Mouse (Mus musculus): ENCODE data around the gene Lmo7.

The Lmo7 gene

GRCm38 (mm10) chr14:101951107-101951506 is 221.3 kb downstream of the Lmo7 start:
- DNase-seq = peak; percentile 15

DNA sequence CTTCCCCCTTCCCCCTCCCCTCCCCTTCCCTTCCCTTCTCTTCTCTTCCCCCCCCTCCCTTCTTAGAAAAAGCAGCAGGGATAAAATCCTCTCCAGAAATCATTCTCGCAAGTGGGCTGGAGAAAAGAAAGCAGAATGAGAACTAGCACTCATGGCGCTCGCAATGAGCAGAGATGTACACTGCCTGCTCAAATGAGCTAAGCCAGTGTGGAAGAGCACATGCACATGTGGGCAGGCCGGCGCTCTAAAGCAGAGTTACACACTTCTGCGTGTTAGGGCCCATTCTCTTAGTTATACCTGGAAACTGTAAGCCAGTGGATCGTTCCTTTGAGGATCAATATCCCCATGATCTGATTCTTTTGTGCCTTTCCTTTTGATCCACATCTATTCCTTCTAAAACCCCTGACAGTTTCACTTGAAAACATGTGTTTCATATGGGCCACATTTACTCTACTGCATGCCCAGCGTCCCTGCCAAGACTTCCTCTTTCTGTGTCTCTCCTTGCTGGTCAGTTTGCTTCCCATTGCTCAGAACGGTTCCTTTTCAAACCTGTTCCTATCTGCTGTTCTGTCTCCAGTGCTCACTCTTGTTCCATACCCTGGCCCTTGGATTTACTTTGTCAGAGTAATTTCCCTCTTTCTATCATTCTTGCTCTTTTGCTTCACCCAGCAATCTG is 224.2 kb downstream of the Lmo7 start:
- no peak for DNase-seq

DNA sequence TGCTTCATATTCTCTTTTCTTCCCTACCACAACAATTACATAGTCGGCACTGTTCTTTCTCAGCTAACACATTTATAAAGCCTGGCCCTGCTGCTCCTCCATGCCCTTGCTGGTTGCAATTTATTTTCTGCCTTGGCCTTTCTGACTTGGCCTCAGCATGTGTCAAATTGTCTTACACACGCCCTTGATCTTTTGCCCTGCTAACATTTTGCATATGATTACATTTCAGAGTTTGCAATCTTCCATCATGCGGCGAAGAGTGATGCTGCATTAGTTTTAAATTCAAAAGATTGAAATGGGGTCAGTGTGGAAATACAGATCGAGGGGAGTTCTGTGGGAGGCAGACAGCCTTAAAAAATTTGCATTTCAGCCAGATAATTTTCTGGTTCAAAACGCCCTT is 234.6 kb downstream of the Lmo7 start:
- DNase-seq = no peak

- no peak for DNase-seq
Measured at GRCm38 (mm10) chr14:101964956-101965355, 235.2 kb downstream of the Lmo7 start.

GRCm38 (mm10) chr14:101972764-101973163 is 243.0 kb downstream of the Lmo7 start:
- no peak for DNase-seq

DNA sequence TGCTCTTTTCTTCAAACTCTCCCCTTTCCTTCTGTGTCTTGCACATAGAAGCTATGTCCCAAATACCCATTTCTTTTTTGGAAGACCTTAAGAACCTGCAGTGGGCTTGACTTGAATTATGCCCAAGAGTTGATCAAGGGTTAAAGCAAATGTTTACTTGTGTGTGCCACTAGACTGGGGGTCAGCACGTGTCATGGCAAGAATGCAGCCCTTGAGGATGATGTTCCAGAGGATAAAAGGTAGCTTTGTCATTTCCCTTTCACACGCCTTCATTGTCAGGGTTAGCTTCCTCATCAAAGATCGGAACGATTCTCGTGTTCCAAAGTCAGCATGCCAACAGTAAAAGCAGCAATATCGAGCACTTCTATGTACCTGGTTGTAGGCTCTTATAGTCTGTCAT is 243.4 kb downstream of the Lmo7 start:
- DNase-seq = no peak

DNA sequence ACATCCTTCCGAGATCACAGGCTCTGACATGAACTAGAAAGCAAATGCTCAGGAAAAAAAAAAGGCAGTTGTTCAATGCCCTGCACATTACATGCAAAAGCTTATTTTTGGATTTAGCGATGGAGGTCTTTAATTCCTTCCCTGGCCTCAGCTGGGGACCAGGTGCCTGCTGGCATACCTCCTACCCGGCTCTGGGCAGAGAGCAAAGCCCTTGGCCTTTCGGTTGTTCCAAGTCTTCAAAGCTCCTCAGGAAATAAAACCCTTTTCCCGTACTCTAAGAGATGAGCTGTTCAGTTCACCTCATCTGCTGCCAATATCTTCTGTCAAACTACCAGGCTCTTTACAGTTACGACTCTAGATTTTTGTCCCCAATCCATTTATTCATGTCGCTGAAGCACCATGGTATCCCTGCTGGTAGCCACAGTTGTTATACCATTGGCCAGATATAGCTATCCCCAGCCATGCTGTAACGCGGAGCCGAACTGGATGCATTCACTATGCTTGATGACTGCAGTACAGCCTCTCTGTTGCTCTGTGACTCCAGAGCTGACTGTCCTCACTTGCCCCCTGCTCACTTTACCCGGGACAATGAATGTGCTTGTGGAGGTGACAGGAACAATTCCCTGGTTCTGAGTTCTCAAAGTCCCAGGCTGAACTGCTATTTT is 246.4 kb downstream of the Lmo7 start:
- DNase-seq = no peak
